Mouse (Mus musculus): Measurements from ENCODE around the gene Ubtf.

GRCm38 (mm10) chr11:102347683-102348082, 28.1 kb upstream of the Ubtf start:
- TF ChIP-seq CTCF (conservative IDR thresholded peaks at IDR 0.05; ENCODE audit: low read length) (no peak), POU5F1 (IDR thresholded peaks at IDR 0.05; ENCODE audit: borderline replicate concordance, low read length) (no peak), NANOG (IDR thresholded peaks at IDR 0.05; ENCODE audit: borderline replicate concordance, low read length) (no peak)
